Mouse (Mus musculus) urinary bladder, postnatal 25 days (tissue): ENCODE measurements at regions not wholly inside any gene's neighbourhood (a gene's known extent, or its start where the extent isn't known, plus 50 kb on each side); places are given as distances from the start of the nearest gene placed in this dataset.

Experiments
- DNase-seq: peaks from one replicate; pipeline ENCODE4 v3.0.0; 2022; ENCODE audit warnings: low spot score

DNA sequence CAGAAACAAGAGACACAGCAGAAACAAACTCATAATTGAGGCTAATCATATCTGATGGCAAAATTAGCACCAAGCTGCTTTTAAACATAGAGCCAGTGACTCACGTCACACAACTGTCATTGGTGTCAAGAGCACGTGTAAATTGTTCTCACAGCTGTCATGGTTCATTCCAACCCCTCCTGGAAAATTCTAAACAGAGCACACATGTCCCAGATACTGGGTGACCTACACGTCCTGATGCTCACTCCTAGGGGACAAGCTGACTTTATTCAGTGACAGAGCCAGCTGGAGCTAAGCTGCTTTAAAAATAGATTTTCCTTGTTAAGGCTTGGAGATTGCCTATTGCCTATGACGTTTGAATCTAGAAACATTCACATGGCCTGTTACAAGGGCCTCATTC lies 304.1 kb downstream of the 1500009L16Rik start:
- no peak for DNase-seq

DNA sequence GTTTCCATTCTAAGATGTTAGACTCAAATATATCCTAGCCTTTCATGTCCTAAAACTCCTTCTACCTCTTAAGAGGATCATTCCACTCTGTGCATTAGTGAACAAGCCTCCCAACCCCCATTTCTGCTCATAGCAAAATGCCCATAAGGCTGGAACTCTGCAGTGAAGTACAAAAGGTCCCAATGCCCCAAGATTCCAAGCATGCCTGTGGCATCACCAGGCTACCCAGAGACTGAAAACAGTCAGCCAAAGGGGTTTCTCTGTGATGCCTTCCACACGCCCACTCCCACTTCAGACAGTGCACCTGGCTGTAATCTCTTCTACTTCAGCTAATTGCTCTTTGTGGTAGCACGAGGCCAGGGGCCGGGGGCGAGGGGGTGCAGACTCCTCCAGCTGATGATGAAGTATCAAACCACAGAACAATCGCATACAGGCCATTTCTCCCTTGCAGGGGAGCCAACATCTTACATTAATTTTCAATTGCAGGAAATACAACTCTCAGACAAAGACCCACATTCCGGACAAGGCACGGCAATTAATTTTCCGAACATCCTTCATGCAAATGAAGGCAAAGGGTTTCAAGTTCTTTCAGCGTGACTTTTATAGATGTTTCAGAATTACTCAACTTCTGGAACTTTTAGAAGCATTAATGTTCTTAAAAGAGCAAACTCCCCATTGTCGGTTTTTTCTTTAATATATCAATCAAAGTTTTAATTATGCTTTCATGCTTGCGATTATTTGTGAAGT lies 313.6 kb downstream of the 1500009L16Rik start:
- DNase-seq: no peak

DNA sequence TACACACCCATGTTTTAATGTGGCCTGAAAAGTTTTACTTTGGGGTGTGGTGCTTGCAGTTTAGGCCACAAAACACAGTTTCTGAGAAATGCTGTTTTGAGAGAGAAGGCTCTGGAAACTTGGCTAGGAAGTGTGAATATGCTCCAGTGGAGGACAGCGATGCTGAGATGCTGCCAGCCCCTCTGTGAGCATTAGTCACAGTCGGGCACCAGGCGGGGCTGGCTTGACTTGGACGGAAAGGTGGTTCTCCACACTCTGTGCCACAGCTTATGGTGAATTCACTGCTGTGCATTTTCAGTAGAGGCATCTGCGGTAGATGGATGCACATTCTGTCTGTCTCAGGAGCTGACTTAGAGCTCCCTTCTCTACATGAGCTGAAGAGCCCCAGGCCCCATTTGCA lies 326.0 kb downstream of the 1500009L16Rik start:
- no peak for DNase-seq

- DNase-seq: no peak
Observed at GRCm38 (mm10) chr10:84052696-84053095, 330.0 kb downstream of the 1500009L16Rik start.

DNA sequence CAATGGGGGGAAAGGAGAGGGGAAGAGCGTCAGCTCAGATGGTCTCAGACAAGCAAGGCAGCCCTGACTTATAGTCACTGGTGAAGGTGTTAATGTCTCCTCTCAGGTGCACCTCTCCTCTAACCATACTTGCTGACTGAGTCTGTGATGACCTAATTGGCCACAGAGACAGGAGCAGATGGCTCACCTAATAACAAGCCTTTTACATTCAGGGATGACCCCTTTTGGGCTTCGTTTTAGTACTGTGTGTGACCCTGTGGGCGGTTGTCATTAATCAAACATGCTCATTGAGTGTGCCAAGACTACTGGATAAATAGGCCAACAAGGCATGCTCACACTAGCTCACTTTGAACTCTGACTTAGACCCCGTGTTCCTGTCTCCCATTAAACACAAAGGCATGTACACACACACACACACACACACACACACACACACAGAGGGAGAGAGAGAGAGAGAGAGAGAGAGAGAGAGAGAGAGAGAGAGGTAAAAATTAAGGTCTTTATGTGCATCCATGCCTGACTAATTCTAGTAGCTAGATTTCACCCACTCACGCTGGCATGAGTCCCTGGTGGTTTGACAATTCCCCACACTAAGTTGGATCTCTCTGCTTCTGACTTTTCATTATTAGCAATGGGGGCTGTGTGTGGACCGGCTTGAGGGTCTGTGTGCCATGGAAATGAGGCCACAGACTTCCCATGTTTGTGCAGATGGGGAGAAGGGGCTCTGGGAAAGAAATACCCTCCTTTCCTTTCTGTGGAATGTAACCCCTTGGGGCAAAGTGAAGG lies 332.1 kb downstream of the 1500009L16Rik start:
- DNase-seq: no peak

DNA sequence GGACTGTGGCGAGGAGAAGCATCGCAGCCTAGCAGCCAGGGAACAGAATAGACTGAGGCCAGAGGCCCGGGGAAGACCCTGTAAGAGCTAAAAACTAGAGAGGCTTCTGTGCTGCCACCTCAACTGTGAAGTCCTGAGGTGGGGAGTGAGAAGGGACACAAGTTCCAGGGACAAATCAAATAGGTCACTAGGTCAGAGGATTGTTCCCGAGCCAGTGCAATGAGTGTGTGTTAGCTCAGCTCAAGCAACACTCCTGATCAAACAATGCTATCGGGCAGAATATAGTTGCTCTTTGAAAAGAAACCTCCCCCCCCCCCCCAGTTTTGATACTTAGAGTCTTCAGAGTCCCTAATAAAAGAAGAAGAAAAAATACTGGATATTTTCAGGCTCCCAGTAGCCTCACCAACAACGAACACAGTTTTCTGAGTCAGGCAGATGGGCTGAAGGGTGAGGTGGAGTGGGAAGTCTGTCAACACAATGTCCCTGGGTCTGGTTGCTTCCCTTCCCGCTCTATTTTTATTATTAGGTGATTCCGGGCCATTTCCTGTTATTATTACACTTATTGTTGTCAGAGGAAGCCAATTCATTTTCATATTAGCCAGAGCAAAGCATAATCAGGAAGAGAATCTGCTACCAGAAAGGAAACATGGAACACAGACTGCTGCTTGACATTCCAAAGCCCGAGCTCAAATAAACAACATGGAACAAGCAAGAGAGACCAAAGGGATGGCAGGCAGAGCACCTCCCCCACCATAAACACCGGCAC lies 332.9 kb downstream of the 1500009L16Rik start:
- no peak for DNase-seq

- DNase-seq: peak; percentile 7
Observed at GRCm38 (mm10) chr10:84056323-84057169, 333.9 kb downstream of the 1500009L16Rik start.

- DNase-seq: no peak
Observed at GRCm38 (mm10) chr10:84058301-84058700, 335.6 kb downstream of the 1500009L16Rik start.

DNA sequence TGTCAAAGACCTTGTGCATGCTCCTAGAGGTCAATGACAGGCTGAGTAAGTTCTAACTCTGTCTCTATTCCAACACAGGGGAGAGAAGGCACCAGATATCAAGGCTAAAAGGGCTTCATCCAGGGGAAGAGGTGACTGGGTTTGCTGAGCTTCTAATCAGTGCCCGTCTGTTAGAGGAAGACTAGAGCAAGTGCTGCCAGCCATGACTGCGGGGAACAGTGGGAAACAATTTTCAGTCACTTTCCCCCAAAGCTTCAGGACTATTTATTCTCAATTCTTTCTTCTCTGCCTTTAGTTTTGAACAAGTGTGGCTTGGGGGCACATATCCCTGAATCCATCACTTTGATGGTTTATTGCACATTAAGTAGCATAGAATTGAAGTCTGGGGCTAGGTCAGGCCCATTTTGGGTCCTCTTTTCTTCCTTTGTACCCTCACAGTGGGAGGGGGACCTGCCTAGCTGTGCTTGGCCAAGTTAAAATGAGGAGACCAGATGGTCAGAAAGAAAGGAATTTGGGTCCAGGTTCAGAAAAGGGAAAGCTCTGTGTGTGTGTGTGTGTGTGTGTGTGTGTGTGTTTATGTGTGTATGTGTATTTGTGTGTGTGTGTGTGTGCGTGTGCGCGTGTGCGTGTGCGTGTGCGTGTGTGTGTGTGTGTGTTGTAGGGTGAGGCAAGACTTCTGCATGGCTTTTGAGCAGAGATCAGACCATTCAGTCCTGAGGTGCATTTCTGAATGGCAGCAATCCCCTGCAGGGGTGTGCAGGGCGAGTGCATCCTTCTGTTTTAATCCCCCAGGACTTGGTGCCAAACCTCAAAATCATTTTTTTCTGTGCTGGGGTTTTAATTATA lies 337.2 kb downstream of the 1500009L16Rik start:
- DNase-seq: no peak

DNA sequence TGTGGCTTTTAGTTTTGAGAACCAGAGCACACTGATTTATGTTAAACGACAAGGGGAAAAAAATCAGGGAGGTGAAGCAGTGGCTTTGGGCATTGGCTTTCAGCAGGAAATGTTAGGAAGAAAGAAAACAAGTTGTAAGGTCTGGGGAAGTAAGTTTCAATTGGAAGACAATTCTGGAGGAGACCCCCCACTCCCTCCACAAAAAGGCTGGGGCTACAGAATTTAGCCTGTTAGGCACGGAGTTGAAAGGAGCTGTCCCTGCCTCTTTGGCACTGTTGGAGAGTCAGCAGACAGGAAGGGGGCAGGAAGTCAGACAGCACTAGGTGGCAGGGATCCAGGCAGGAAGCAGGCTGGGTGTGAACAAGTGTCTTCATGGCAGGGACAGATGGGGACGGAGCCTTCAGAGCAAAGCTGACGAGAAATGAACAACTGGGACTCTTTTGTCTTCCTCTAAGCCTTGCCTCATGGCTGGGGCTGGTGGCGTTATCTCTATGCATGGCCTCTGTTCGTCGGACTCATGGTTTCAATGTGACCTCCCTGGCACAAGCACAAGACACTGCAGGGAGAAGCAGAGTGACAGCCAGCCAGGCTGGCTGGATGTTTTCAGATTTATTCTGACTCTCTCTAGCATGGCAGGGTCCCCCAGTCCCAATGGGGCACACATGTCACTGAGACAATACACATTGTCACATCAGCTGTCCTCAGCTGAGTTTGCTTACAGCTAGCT lies 338.0 kb downstream of the 1500009L16Rik start:
- DNase-seq: peak; percentile 26

DNA sequence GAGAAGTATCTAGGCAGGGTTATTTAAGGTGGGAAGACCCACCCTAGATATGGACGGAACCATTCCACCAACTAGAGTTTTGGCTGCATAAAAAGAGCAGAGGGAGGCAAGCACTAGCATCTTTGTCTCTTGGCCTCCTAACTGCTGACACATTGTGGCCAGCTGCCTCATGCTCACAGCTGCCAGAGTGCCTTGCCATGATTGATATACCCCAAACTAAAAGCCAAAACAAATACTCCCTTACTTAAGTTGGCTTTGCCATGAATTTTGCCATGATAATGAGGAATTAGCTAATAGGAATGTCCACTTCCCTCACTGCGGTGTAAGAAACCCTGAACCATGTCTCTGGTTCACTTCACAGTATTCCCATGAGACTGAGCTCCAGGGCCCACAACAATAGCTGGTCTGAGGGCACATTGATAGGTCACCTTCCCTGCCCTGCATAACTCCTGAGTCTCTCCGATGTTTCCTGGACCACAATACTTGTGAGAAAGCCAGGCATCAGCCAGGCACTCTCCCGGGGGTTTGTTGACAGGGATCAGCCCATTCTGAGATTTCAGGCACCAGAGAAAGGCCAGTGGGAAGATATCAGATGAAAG lies 344.5 kb downstream of the 1500009L16Rik start:
- no peak for DNase-seq

DNA sequence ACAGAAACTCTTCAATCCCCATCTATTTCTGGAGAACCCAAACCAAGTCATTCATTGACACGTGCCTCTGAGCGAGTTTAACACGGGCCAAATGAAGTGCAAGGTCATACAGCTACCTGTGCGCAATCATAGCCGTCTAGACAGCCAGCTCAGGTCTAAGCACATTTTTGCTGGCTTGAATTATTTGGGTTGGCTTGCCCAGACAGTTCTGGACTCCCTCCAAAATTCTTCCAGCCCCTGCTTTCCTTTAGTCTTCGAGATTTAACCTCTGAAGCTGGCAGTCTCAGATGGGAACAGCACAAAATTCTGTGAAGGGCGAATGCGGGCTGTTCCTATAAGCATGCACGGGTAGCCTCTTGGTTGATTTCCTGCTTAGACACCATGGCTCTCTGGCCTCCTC lies 347.1 kb downstream of the 1500009L16Rik start:
- no peak for DNase-seq

DNA sequence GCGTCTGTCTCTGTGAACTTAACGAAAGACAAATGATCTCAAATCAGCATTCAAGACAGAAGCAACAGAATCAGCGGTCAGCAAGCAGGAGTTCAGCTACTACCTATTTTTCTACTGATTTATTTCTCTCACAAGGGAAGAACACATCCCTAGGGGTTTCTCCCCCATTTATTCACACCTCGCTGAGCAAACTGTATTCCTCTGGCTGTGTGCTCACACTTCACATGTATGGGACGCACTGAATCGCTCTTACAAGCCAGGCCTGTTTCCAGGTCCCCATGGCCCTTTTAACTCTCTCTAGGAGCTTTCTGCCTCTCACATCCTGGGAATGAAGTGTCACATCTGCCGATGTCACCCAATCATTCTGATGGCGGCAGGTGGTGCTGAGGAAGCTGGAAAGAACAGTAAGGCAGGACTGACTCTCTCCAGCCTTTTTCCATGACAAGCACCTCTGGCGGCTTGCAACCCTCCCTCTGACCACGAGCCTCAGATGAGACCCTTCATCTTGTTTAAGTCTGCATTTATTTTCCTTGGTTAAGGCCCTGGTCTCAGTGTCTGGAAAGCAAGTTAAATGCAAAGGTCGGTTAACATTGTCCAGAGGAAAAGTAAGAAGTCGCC lies 350.3 kb downstream of the 1500009L16Rik start:
- DNase-seq: no peak

- no peak for DNase-seq
Observed at GRCm38 (mm10) chr10:84075581-84075980, 352.9 kb downstream of the 1500009L16Rik start.

DNA sequence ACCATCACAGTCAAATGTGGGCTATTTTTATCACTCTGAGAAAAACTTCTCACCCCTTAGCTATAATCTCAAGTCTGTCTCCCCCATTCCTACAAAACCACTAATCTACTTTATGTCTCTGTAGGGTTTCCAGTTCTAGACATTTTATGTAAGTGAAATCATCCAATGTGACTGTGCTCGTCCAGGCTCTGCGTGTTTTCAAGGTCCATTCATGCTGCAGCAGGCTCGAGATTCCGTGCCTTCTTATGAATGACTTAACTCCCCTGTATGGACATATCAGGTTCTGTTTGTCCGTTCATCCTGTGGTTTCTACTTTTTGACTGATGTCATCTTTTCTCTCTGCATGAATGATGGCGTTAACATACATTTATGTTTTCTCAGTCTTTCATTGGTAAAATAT lies 357.6 kb downstream of the 1500009L16Rik start:
- DNase-seq: no peak

- peak; percentile 7 for DNase-seq
Observed at GRCm38 (mm10) chr10:84081673-84082072, 358.7 kb downstream of the Nuak1 start.

- DNase-seq: no peak
Observed at GRCm38 (mm10) chr10:84087528-84087927, 352.9 kb downstream of the Nuak1 start.

GRCm38 (mm10) chr10:84087929-84088328 lies 352.5 kb downstream of the Nuak1 start:
- no peak for DNase-seq
